Mouse (Mus musculus): ENCODE data around the gene Ttc6. TPM values are rescaled to one million over a fixed set of nuclear protein-coding genes. Genes with fewer than 3 reads are reported as not detected.

The Ttc6 gene
- polyA plus RNA-seq (2015; fragmentation: Nextera tagmentation; extraction: Ambion mirVana): not detected in 2 replicates

GRCm38 (mm10) chr12:57563909-57564308 lies at the start of gene Ttc6:
Ttc6 (plus strand) TSS chr12:57564113.

GRCm38 (mm10) chr12:57546415-57547201 lies 17.3 kb upstream of the Ttc6 start, which contains the start of gene Foxa1:
Foxa1 (minus strand) TSS chr12:57546916.

Other genes starting within 250 kb of the Ttc6 start
- not detected in 2 replicates for gene Foxa1, start 17.2 kb upstream of the Ttc6 start, polyA plus RNA-seq (2015; fragmentation: Nextera tagmentation; extraction: Ambion mirVana)

All from spleen, postnatal 0 days (tissue).